ENCODE assay signal across 11 mouse cellular contexts in the genomic region with DNA sequence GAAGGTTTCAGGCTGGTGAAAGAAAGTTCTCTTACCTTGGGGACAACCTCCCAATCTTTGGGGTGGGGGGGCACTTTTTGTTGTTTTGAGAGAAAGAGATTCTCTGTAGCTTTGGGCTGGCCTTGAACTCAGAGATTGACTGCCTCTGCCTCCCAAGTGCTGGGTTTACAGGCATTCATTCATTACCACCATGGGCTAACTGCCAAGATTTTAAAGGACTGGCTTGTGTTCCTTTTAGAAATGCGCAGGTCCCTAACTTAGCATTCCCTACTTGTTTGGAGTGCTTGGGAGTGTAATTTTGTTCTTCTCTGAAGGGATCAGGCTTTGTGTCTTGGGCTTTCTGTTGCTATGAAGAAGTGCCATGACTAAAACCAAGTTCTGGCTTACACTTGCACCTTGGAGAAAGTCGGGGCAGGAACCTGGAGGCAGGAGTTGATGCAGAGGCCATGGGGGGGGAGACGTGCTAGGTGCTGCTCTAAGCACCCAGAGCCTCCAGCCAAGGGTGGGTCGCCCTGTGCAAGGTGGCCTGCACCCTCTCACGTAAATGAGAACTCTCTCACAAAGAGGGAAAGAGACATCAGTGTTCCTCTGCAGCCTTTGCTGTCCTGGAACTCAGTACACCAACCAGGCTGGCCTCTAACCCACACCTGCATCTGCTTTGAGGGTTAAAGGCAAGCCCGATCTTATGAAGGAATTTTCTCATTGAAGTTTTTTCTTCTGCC. TPM values are rescaled to one million over a fixed set of nuclear protein-coding genes. Genes with fewer than 3 reads are reported as not detected.
DNase-seq lines count a peak whose midpoint lies in the region; ATAC-seq and TF ChIP-seq lines count a peak whose summit lies in the region.
"Had no signal": no experiment of that assay in that cellular context is flagged by ENCODE, and none has a peak within 500 bp of the region (broad histone marks: within the 10 kb centered on the region; RNA-seq: fewer than 3 reads in every experiment).

No protein-coding gene starts in this region.

- H3K27ac ChIP-seq in heart, embryonic 16.5 days (ENCODE audit: low read length): no peak overlapping the region
- H3K27ac ChIP-seq in heart, adult 2 months: no peak overlapping the region
- no peak overlapping the region for H3K27ac ChIP-seq in hindbrain, embryonic 15.5 days (replicated peaks)
- H3K27ac ChIP-seq in midbrain, embryonic 13.5 days: no peak overlapping the region

- DNase-seq in heart, adult 2 months: no peak
- DNase-seq in ZHBTc4 (ENCODE audit: low read depth, low spot score): peak; percentile 57
- DNase-seq in ovary, postnatal 10 days (ENCODE audit: low spot score): no peak
- no peak for DNase-seq in Muller cell, postnatal 12 days (ENCODE audit: inconsistent ontology term)
- DNase-seq in urinary bladder, postnatal 4 days (ENCODE audit: low spot score in 2 of 2): no peak
- DNase-seq: layer of hippocampus, postnatal 36 days; spleen, adult 18-20 months had no signal

- 0 out of 2 replicates have a peak, but pooled peaks cover 1% of the 10 kb centered on the region for H3K79me2 ChIP-seq in heart, adult 2 months (replicated peaks; ENCODE audit: control insufficient read depth, insufficient read depth, low read length)

- no peak for TF ChIP-seq CTCF in heart, adult 2 months (IDR thresholded peaks at IDR 0.05)

- H3K4me3 ChIP-seq in heart, embryonic 16.5 days (ENCODE audit: low read length): peak overlapping the region; percentile 86
- H3K4me3 ChIP-seq in heart, adult 2 months: no peak overlapping the region
- peak overlapping the region; percentile 58; the same call in 1 of the 2 replicates for H3K4me3 ChIP-seq in hindbrain, embryonic 15.5 days
- peak overlapping the region; percentile 75; the same call in 1 of the 2 replicates for H3K4me3 ChIP-seq in midbrain, embryonic 13.5 days (replicated peaks)

- H3K9me3 ChIP-seq in heart, embryonic 16.5 days (replicated peaks; ENCODE audit: control insufficient read depth, low read length): no peaks in the 10 kb centered on the region
- H3K9me3 ChIP-seq in hindbrain, embryonic 15.5 days: no peaks in the 10 kb centered on the region
- no peaks in the 10 kb centered on the region for H3K9me3 ChIP-seq in midbrain, embryonic 13.5 days

- H3K27me3 ChIP-seq in heart, embryonic 16.5 days (ENCODE audit: control insufficient read depth, insufficient read depth, low read length): no peaks in the 10 kb centered on the region
- H3K27me3 ChIP-seq in heart, adult 2 months (ENCODE audit: control insufficient read depth, insufficient read depth, low read length): no peaks in the 10 kb centered on the region
- no peaks in the 10 kb centered on the region for H3K27me3 ChIP-seq in hindbrain, embryonic 15.5 days
- no peaks in the 10 kb centered on the region for H3K27me3 ChIP-seq in midbrain, embryonic 13.5 days
- H3K27me3 ChIP-seq: Patski had no signal

- H3K4me2 ChIP-seq in heart, embryonic 16.5 days (ENCODE audit: low read depth, low read length): peak overlapping the region; percentile 82; the same call in 1 of the 2 replicates
- peak overlapping the region; percentile 90 for H3K4me2 ChIP-seq in hindbrain, embryonic 15.5 days
- H3K4me2 ChIP-seq in midbrain, embryonic 13.5 days (replicated peaks): peak overlapping the region; percentile 96

- 78% methylated on average over 6 of the region's 6 CpGs for WGBS in heart, embryonic 16.5 days
- 70% methylated on average over 6 of the region's 6 CpGs for WGBS in heart, adult 2 months
- 83% methylated on average over 6 of the region's 6 CpGs for WGBS in hindbrain, embryonic 15.5 days
- WGBS in midbrain, embryonic 13.5 days: 87% methylated on average over 6 of the region's 6 CpGs

- no peak for ATAC-seq in heart, embryonic 16.5 days (replicated peaks; ENCODE audit: extremely low read depth, insufficient read depth, low FRiP score)
- no peak for ATAC-seq in hindbrain, embryonic 15.5 days (ENCODE audit: low FRiP score, low read depth)
- ATAC-seq in midbrain, embryonic 13.5 days: no peak
- ATAC-seq: Patski had no signal

- TF ChIP-seq EP300 in heart, adult 2 months (IDR thresholded peaks at IDR 0.05; ENCODE audit: insufficient read depth, low read depth, low read length): no peak

- peak overlapping the region; percentile 97; the same call in 1 of the 2 replicates for H3K9ac ChIP-seq in heart, embryonic 16.5 days (ENCODE audit: low read length)
- no peak overlapping the region for H3K9ac ChIP-seq in heart, adult 2 months (ENCODE audit: low read depth, low read length)
- no peak overlapping the region for H3K9ac ChIP-seq in hindbrain, embryonic 15.5 days
- H3K9ac ChIP-seq in midbrain, embryonic 13.5 days (replicated peaks): peak overlapping the region; percentile 99; the same call in 1 of the 2 replicates

- no peak for TF ChIP-seq POLR2A in heart, adult 2 months (IDR thresholded peaks at IDR 0.05; ENCODE audit: insufficient read depth, low read depth, low read length)

- intact Hi-C loops in heart, adult 2 months (cut with DNase I): loop anchor here (10.0 kb wide), 1 partner anchor 261 kb away; no protein-coding TSS in a partner anchor

- H3K36me3 ChIP-seq in heart, embryonic 16.5 days (ENCODE audit: control insufficient read depth, insufficient read depth): peaks cover 21% of the 10 kb centered on the region
- peaks cover 9% of the 10 kb centered on the region for H3K36me3 ChIP-seq in heart, adult 2 months (ENCODE audit: control insufficient read depth, insufficient read depth, low read length)
- H3K36me3 ChIP-seq in hindbrain, embryonic 15.5 days: peaks cover 24% of the 10 kb centered on the region
- peaks cover 27% of the 10 kb centered on the region for H3K36me3 ChIP-seq in midbrain, embryonic 13.5 days

- peaks cover 10% of the 10 kb centered on the region for H3K4me1 ChIP-seq in heart, embryonic 16.5 days (ENCODE audit: control insufficient read depth, insufficient read depth, low read length)
- H3K4me1 ChIP-seq in heart, adult 2 months (ENCODE audit: control insufficient read depth, insufficient read depth, low read length): peaks cover 2% of the 10 kb centered on the region; the same call in 1 of the 2 replicates
- peaks cover 23% of the 10 kb centered on the region for H3K4me1 ChIP-seq in hindbrain, embryonic 15.5 days (replicated peaks)
- H3K4me1 ChIP-seq in midbrain, embryonic 13.5 days (replicated peaks): peaks cover 16% of the 10 kb centered on the region

RNA-seq across cellular contexts. Expression of a gene that starts 2.1 kb away (rescaled TPM):
- 676 and 829 TPM in 2 replicates for polyA plus RNA-seq in heart, embryonic 16.5 days (2015; fragmentation: Nextera tagmentation; extraction: Ambion mirVana)
- 100 to 1,000 TPM; 418 to 463 TPM for total RNA-seq in heart, adult 2 months (2021)
- 440 and 616 TPM in 2 replicates for polyA plus RNA-seq in heart, adult 2 months (2012; rRNA removed)
- polyA plus RNA-seq in hindbrain, embryonic 15.5 days (2015; fragmentation: Nextera tagmentation; extraction: Ambion mirVana): 632 and 725 TPM in 2 replicates
- polyA plus RNA-seq in midbrain, embryonic 13.5 days (2015; fragmentation: Nextera tagmentation; extraction: Ambion mirVana): 776 and 798 TPM in 2 replicates

RNA-seq across cellular contexts. Expression of a gene that starts 13.0 kb away (rescaled TPM):
- polyA plus RNA-seq in heart, embryonic 16.5 days (2015; fragmentation: Nextera tagmentation; extraction: Ambion mirVana): 0.20 and 0.35 TPM in 2 replicates
- total RNA-seq in heart, adult 2 months (2021): under 1 TPM; 0.18 to 0.91 TPM
- 0.91 and 1.7 TPM in 2 replicates for polyA plus RNA-seq in heart, adult 2 months (2012; rRNA removed)
- polyA plus RNA-seq in hindbrain, embryonic 15.5 days (2015; fragmentation: Nextera tagmentation; extraction: Ambion mirVana): 4.3 and 4.5 TPM in 2 replicates
- 1.6 and 1.9 TPM in 2 replicates for polyA plus RNA-seq in midbrain, embryonic 13.5 days (2015; fragmentation: Nextera tagmentation; extraction: Ambion mirVana)

RNA-seq across cellular contexts. Expression of a gene that starts 41.5 kb away (rescaled TPM):
- polyA plus RNA-seq in heart, embryonic 16.5 days (2015; fragmentation: Nextera tagmentation; extraction: Ambion mirVana): 60.7 and 71.0 TPM in 2 replicates
- total RNA-seq in heart, adult 2 months (2021): 10 to 100 TPM; 74.4 to 88.2 TPM
- 95.9 and 113 TPM in 2 replicates for polyA plus RNA-seq in heart, adult 2 months (2012; rRNA removed)
- polyA plus RNA-seq in hindbrain, embryonic 15.5 days (2015; fragmentation: Nextera tagmentation; extraction: Ambion mirVana): 43.3 and 49.1 TPM in 2 replicates
- 52.0 and 52.2 TPM in 2 replicates for polyA plus RNA-seq in midbrain, embryonic 13.5 days (2015; fragmentation: Nextera tagmentation; extraction: Ambion mirVana)

RNA-seq across cellular contexts. Expression of a gene that starts 53.9 kb away (rescaled TPM):
- 4.4 and 5.8 TPM in 2 replicates for polyA plus RNA-seq in heart, embryonic 16.5 days (2015; fragmentation: Nextera tagmentation; extraction: Ambion mirVana)
- total RNA-seq in heart, adult 2 months (2021): under 1 TPM; 0.27 to 0.91 TPM
- polyA plus RNA-seq in heart, adult 2 months (2012; rRNA removed): 2.3 and 5.3 TPM in 2 replicates
- polyA plus RNA-seq in hindbrain, embryonic 15.5 days (2015; fragmentation: Nextera tagmentation; extraction: Ambion mirVana): 1.6 TPM in 2 replicates
- 0.77 and 1.0 TPM in 2 replicates for polyA plus RNA-seq in midbrain, embryonic 13.5 days (2015; fragmentation: Nextera tagmentation; extraction: Ambion mirVana)

Comparison
In these comparisons a context has a peak if more than half of its experiments do, and no peak if none do; other contexts are left out.
1. H3K9ac ChIP-seq: peak in heart, embryonic 16.5 days (single experiment) and midbrain, embryonic 13.5 days (single experiment); none in heart, adult 2 months (single experiment) and hindbrain, embryonic 15.5 days (single experiment).
2. Peak in every context shown above with its lines, with median percentiles within 50 percentile points of each other: H3K4me2 ChIP-seq.